Comparison of ENCODE assay signal across 20 mouse cellular contexts in genomic region chr13:38398658-38399057, GRCm38 (mm10). TPM values are rescaled to one million over a fixed set of nuclear protein-coding genes. Genes with fewer than 3 reads are reported as not detected.
DNase-seq lines count a peak whose midpoint lies in the region; ATAC-seq and TF ChIP-seq lines count a peak whose summit lies in the region.
"Had no signal": no experiment of that assay in that cellular context is flagged by ENCODE, and none has a peak within 500 bp of the region (broad histone marks: within the 10 kb centered on the region; RNA-seq: fewer than 3 reads in every experiment).

No protein-coding gene starts in this region.

- H3K4me3 ChIP-seq in lung, postnatal 0 days (ENCODE audit: low read depth, low read length): no peak overlapping the region
- no peak overlapping the region for H3K4me3 ChIP-seq in lung, adult 2 months (replicated peaks; ENCODE audit: extremely low read depth, low read depth, low read length)
- no peak overlapping the region for H3K4me3 ChIP-seq in myocyte
- H3K4me3 ChIP-seq: embryonic facial prominence, embryonic 15.5 days; heart, embryonic 13.5 days; hindbrain, embryonic 12.5 days; intestine, embryonic 15.5 days; kidney, embryonic 15.5 days; megakaryocyte, embryonic 14.5 days; midbrain, embryonic 15.5 days had no signal

- H3K79me2 ChIP-seq in myocyte (ENCODE audit: control insufficient read depth, insufficient read depth): no peaks in the 10 kb centered on the region

- no peaks in the 10 kb centered on the region for H3K27me3 ChIP-seq in lung, postnatal 0 days (replicated peaks; ENCODE audit: insufficient read depth, low read length)
- no peaks in the 10 kb centered on the region for H3K27me3 ChIP-seq in myocyte (ENCODE audit: control insufficient read depth, insufficient read depth, insufficient read length)
- H3K27me3 ChIP-seq: embryonic facial prominence, embryonic 15.5 days; heart, embryonic 13.5 days; hindbrain, embryonic 12.5 days; intestine, embryonic 15.5 days; kidney, embryonic 15.5 days; megakaryocyte, embryonic 14.5 days; midbrain, embryonic 15.5 days had no signal

- peak; percentile 67 for DNase-seq in lung, postnatal 0 days (ENCODE audit: low spot score)
- DNase-seq in lung, adult 2 months: no peak
- DNase-seq in fibroblast of lung, adult 2 months (ENCODE audit: low read depth): peak; percentile 40
- peak; percentile 23 to 39 for DNase-seq in gastrocnemius, postnatal 36 days
- DNase-seq in adrenal gland, postnatal 36 days: no peak
- no peak for DNase-seq in thymus, postnatal 36 days
- DNase-seq: cerebellum, adult 9-11 months; lung, embryonic 14.5 days; thymus, postnatal 4 days had no signal

- ATAC-seq in lung, postnatal 0 days: peak; percentile 70
- ATAC-seq: CD4-positive, CD25-positive, alpha-beta regulatory T cell, adult 4 months; intestine, embryonic 15.5 days; midbrain, embryonic 15.5 days had no signal

- no peak overlapping the region for H3K9ac ChIP-seq in lung, postnatal 0 days (replicated peaks; ENCODE audit: low read depth)
- H3K9ac ChIP-seq: embryonic facial prominence, embryonic 15.5 days; heart, embryonic 13.5 days; hindbrain, embryonic 12.5 days; intestine, embryonic 15.5 days; kidney, embryonic 15.5 days; lung, embryonic 14.5 days; midbrain, embryonic 15.5 days had no signal

- TF ChIP-seq EP300 in lung, postnatal 0 days (IDR thresholded peaks at IDR 0.05): no peak

- no peaks in the 10 kb centered on the region for H3K36me3 ChIP-seq in lung, postnatal 0 days (ENCODE audit: insufficient read depth, low read length)
- H3K36me3 ChIP-seq in myocyte (ENCODE audit: control insufficient read depth, insufficient read depth): no peaks in the 10 kb centered on the region
- H3K36me3 ChIP-seq: embryonic facial prominence, embryonic 15.5 days; G1E; heart, embryonic 13.5 days; hindbrain, embryonic 12.5 days; intestine, embryonic 15.5 days; kidney, embryonic 15.5 days; midbrain, embryonic 15.5 days had no signal

- H3K9me3 ChIP-seq in lung, postnatal 0 days (ENCODE audit: low read length): no peaks in the 10 kb centered on the region
- H3K9me3 ChIP-seq: embryonic facial prominence, embryonic 15.5 days; G1E; heart, embryonic 13.5 days; hindbrain, embryonic 12.5 days; intestine, embryonic 15.5 days; kidney, embryonic 15.5 days; midbrain, embryonic 15.5 days had no signal

- H3ac ChIP-seq in myocyte (ENCODE audit: control insufficient read depth, insufficient read length): no peak overlapping the region

- H3K4me2 ChIP-seq in lung, postnatal 0 days (replicated peaks; ENCODE audit: low read depth, low read length): no peak overlapping the region
- H3K4me2 ChIP-seq in myocyte (ENCODE audit: low read depth): peak overlapping the region; percentile 34
- H3K4me2 ChIP-seq: embryonic facial prominence, embryonic 15.5 days; heart, embryonic 13.5 days; hindbrain, embryonic 12.5 days; intestine, embryonic 15.5 days; kidney, embryonic 15.5 days; liver, embryonic 11.5 days; lung, embryonic 14.5 days; midbrain, embryonic 15.5 days had no signal

- TF ChIP-seq CTCF in lung, postnatal 0 days (IDR thresholded peaks at IDR 0.05): no peak
- no peak for TF ChIP-seq CTCF in lung, adult 2 months (IDR thresholded peaks at IDR 0.05; ENCODE audit: insufficient read depth, low read length)

- H3K27ac ChIP-seq in lung, postnatal 0 days (ENCODE audit: low read length): no peak overlapping the region
- H3K27ac ChIP-seq: embryonic facial prominence, embryonic 15.5 days; heart, embryonic 13.5 days; hindbrain, embryonic 12.5 days; intestine, embryonic 15.5 days; kidney, embryonic 15.5 days; midbrain, embryonic 15.5 days had no signal

- TF ChIP-seq POLR2A in lung, adult 2 months (IDR thresholded peaks at IDR 0.05; ENCODE audit: borderline replicate concordance, extremely low read depth, low read depth, low read length): no peak
- TF ChIP-seq POLR2A in myocyte (IDR thresholded peaks at IDR 0.05; ENCODE audit: insufficient read length, low read depth): no peak

- intact Hi-C loops in gastrocnemius, postnatal 36 days (cut with DNase I): no loop called here

- WGBS in lung, postnatal 0 days: 69% methylated on average over 6 of the region's 6 CpGs
- WGBS in lung, adult 2 months: 71% methylated on average over 6 of the region's 6 CpGs

- H3K4me1 ChIP-seq in lung, postnatal 0 days (ENCODE audit: insufficient read depth, low read depth, low read length): no peaks in the 10 kb centered on the region
- H3K4me1 ChIP-seq in lung, adult 2 months (ENCODE audit: control insufficient read depth, insufficient read depth, low read length): no peaks in the 10 kb centered on the region; the same call in 1 of the 2 replicates
- H3K4me1 ChIP-seq: heart, embryonic 13.5 days; hindbrain, embryonic 12.5 days; intestine, embryonic 15.5 days; megakaryocyte, embryonic 14.5 days; midbrain, embryonic 15.5 days had no signal

TF ChIP-seq in myocyte, 11 proteins besides CTCF, POLR2A, EP300 and RAD21:
- TF ChIP-seq USF1 (IDR thresholded peaks at IDR 0.05; ENCODE audit: low read depth): no peak
- TF ChIP-seq MAX (IDR thresholded peaks at IDR 0.05; ENCODE audit: low read depth): no peak
- TF ChIP-seq CEBPB (IDR thresholded peaks at IDR 0.05; ENCODE audit: insufficient read depth, poor library complexity, severe bottlenecking): 0 out of 2 replicates have a peak, but pooled peaks have one; percentile 50

RNA-seq across cellular contexts. Expression of gene Bmp6, which starts 53.8 kb away (rescaled TPM):
- polyA plus RNA-seq in lung, postnatal 0 days (2015; fragmentation: Nextera tagmentation; extraction: Ambion mirVana): 3.0 and 3.8 TPM in 2 replicates
- 193 and 202 TPM in 2 replicates for polyA plus RNA-seq in lung, adult 2 months (2012; rRNA removed)
- total RNA-seq in gastrocnemius, postnatal 36 days (2021): 10 to 100 TPM in 1 of 2 experiments, 1 to 10 TPM in 1; 9.3 to 10.3 TPM
- 0.06 TPM for polyA plus RNA-seq in myocyte (2012; fragmentation: generic; extraction: Trizol)
- total RNA-seq in adrenal gland, postnatal 36 days (2021): 1 to 10 TPM; 6.5 to 9.1 TPM
- polyA plus RNA-seq: CD4-positive, CD25-positive, alpha-beta regulatory T cell, adult 4 months; G1E had no signal

Comparison
In these comparisons a context has a peak if more than half of its experiments do, and no peak if none do; other contexts are left out.
1. DNase-seq: peak in lung, postnatal 0 days (single experiment), fibroblast of lung, adult 2 months (single experiment) and gastrocnemius, postnatal 36 days (2 of 2); none in lung, adult 2 months (single experiment), adrenal gland, postnatal 36 days (0 of 2) and thymus, postnatal 36 days (0 of 2).
2. RNA of gene Bmp6, which starts 53.8 kb away (polyA plus RNA-seq): 193 to 202 TPM in lung, adult 2 months; 3.0 to 3.8 TPM in lung, postnatal 0 days and 0.06 TPM in myocyte (single experiment); every median in the first group is over 10 times any median in the second.